Mouse (Mus musculus): Measurements from ENCODE around the gene L3mbtl4.
"Not testable (repeated sequence)": the region's sequence is repeated elsewhere in the genome, so short reads cannot be mapped to it uniquely, and the experiment has no call there.

Gene L3mbtl4

GRCm38 (mm10) chr17:68405993-68406392, 132.4 kb downstream of the L3mbtl4 start:
- no peak for DNase-seq

GRCm38 (mm10) chr17:68407121-68407520, 133.5 kb downstream of the L3mbtl4 start:
- DNase-seq, result not testable (repeated sequence)

GRCm38 (mm10) chr17:68422663-68423498, 149.3 kb downstream of the L3mbtl4 start:
- no peak for DNase-seq

DNA sequence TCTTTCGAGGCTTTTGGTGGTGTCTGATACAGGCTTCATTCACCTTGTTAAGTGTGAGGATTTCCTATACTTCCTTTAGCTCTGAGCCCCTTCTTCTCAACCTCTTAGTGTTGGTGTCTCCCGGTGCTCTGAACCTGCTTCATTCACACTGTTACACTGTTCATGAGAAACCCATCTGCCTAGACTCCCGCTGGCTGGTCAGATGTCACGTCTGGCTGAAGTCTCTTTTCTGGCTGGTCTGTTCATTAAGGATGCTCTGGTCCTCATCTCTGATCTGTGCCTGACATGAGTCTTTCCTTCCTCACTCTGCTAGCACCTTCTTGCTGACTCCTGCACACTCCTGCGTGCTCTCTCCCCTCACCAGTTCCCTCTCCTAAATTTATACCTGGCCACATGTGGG, 160.0 kb downstream of the L3mbtl4 start:
- no peak for DNase-seq

DNA sequence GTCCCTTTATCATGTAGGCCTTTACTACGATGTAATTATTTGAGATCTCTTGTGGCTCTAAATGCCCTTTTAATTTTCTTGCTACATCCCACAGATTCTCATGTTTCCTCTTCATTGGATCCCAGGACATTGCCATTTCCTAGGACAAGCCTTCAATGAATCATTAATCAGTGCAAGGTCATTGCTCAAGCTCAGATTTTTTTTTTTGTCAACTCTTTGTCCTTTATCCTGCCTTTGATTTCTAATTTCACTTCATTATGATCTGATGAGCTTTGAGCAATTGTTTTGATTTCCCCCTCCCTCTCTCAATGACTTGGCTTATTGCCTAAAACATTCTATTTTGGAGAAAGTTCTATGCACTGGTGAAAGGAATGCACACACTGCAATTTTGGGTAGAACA, 177.3 kb downstream of the L3mbtl4 start:
- no peak for DNase-seq

DNA sequence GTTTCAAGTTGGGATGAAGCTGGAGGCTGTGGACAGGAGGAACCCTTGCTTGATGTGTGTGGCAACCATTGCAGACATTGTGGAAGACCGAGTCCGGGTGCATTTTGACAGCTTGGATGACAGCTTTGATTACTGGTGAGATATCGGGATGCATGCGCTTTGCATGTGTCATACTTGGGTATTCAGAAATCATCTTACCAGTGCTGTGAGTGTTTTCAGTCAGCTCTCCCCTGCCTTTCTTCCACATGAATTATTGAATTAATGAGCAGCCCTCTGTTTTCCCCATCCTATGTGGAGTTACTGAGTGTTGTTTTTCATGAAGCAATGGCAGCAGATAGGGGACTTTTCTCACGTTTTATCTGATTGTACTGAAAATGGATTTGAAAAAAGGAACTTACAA, 187.9 kb downstream of the L3mbtl4 start:
- DNase-seq, result no peak

- no peak for DNase-seq
These were observed 193.7 kb downstream of the L3mbtl4 start for GRCm38 (mm10) chr17:68467311-68467710.

DNA sequence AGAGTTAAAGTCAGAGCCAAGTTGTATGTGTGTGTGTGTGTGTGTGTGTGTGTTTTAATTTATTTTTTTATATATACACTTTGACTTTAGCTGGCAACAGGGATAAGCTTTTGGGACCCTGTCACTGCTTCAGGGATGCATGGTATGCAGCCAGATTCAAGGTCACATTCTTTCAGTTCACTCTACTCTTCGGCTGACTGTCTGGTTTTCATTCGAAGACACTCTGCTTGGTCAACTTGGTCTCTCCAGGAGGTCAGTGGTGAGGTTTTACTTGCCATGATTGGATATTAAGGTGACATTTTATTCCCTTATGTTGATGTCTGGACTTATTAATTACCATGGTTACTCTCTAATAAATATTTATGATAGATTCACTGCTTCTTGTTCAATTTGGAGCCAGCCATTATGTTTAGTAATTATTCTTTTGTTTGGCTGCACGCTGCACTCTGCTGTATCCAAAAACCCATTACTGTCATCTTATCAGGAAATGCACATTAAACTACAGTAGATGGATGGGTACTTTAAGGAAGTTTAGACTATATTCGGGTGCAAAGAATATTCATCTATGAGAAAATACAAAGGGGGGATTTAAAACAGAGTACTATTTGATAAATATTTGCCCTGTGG, 216.6 kb downstream of the L3mbtl4 start:
- DNase-seq, result no peak

DNA sequence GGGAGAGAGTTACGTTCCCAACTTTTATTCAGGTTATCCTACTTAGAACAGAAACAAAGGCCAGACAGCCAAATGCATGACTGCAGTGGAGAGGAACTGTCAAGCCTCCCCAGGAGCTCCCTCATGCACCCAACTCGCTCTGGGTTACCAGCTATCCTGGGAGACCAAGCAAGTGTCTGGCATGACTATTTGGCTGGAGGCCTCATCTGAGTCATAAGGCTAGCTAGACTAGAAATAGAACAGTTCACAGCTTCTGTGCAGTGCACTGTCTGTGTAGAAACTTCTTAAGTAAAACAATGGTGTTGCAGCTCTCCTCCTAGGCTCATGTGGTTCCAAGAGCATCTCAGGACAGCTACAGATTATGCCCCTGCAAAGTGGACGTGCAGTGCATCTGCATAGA, 218.6 kb downstream of the L3mbtl4 start:
- DNase-seq, result no peak

GRCm38 (mm10) chr17:68502998-68503397, 229.4 kb downstream of the L3mbtl4 start:
- DNase-seq, result not testable (repeated sequence)

DNA sequence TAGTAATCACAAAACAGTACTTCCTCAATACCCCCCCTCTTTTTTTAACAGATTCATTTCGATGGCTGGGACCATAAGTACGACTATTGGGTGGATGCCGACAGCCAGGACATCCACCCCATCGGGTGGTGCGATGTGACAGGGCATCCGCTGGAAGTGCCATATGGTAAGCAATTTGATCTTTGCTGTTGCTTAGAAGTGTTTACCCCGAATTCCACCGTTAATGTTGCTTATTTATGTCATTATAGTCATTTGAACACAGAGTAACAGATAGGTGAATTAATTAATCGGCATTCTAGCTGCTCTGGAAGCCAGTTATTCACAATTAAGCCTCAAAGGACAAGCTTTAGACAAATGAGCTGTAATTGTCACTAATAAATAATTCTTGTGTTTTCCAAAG, 286.1 kb downstream of the L3mbtl4 start:
- DNase-seq, result no peak

DNA sequence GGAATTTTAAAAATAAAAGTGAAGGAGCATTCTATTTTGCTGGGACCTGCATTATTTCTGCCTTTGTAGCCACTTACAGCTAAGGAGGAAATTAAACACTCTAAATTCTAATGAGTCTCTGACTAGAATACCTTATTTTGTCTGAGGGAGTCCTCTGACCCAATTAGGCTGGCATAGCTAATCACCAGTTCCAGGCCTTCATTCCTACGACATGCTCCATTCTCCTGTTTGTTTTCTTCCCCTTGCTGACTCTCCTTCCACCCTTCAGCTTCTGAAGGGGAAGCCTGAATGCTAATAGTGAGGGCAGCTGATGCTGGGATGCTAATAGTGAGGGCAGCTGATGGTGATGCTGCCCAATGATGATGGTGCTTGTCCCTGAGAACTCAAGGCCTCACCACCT, 286.7 kb downstream of the L3mbtl4 start:
- no peak for DNase-seq

- DNase-seq, result no peak
These were observed 298.2 kb downstream of the L3mbtl4 start for GRCm38 (mm10) chr17:68571806-68572205.

- DNase-seq, result no peak
These were observed 311.6 kb downstream of the L3mbtl4 start for GRCm38 (mm10) chr17:68585195-68585594.

- no peak for DNase-seq
These were observed 318.0 kb downstream of the L3mbtl4 start for GRCm38 (mm10) chr17:68591619-68592018.

DNA sequence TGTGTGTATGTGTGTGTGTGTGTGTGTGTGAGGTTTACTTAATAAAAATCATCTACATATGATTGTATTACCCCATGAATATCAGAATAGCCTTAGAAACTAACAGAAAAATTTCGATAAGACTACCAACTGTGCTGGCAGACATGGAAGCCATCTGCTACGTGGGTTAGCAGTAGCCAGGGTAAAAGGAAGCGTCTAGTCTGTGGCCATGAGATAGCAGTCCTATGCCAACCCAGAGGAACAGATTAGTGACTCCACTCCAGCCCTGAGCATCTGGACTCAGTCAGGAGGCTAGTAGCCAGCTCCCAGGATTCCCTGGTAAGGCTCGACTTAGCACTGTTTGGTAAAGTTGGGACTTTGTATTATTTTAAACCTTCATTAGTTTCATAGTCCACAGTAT, 329.1 kb downstream of the L3mbtl4 start:
- DNase-seq, result no peak

DNA sequence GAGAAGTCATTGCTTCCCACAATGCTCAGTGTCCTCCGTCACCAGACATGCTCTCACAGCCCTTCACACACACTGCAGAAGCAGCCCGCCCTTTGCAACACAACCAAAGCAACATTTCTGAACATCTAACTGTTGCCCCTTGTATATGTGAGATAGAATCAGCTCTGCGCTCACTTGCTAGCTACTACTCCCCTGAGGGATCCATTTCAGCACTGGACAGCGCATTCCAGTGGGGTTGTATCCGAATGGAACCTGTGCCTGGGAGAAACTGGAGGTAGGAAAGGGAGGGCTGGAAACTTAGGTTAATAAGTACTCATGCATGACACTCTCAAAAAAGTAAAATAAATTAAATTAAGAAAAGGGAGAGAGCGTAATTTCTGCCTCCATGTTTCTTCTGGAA, 334.1 kb downstream of the L3mbtl4 start:
- no peak for DNase-seq

GRCm38 (mm10) chr17:68611247-68611646, 337.6 kb downstream of the L3mbtl4 start:
- no peak for DNase-seq

DNA sequence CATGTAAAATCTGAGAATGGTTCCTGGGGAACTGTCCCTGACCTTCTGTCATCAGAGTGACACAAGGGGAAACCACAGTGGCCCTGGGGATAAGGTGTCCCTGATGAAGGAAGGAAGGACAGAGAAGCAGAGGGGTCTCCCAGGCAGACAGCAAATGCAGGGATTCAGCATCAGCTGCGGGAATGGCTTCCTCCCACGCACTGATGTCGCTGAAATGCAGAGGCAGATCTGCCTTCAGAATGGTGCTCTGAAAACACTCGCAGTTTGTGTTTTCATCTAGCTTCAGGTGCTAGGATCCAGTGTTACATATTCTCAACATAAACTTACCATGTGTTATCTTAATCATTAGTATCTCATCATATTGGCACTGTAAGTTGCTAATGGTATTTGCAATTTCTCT, 351.7 kb downstream of the L3mbtl4 start:
- DNase-seq, result no peak

- no peak for DNase-seq
These were observed 356.2 kb downstream of the L3mbtl4 start for GRCm38 (mm10) chr17:68629631-68630426.

DNA sequence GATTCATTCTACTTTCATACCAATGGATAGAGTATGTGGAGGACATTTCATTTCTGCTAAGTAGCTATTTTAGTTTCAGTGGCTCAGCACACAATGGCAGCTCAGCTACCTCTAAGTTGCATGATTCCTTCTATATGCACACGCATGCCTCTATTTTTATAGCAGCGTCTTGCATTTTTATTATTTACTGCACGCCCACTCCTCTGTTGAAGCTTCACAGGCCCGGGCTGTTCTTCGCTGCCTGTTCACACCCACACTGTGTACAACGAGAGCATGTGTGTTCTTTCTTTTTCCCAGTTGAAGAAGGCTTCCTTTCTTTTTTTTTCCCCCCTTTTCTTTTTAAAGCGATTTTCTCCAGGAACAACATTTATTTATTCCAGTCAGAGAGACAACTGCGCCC, 357.8 kb downstream of the L3mbtl4 start:
- no peak for DNase-seq

GRCm38 (mm10) chr17:68640187-68640586, 366.6 kb downstream of the L3mbtl4 start:
- DNase-seq, result no peak

DNA sequence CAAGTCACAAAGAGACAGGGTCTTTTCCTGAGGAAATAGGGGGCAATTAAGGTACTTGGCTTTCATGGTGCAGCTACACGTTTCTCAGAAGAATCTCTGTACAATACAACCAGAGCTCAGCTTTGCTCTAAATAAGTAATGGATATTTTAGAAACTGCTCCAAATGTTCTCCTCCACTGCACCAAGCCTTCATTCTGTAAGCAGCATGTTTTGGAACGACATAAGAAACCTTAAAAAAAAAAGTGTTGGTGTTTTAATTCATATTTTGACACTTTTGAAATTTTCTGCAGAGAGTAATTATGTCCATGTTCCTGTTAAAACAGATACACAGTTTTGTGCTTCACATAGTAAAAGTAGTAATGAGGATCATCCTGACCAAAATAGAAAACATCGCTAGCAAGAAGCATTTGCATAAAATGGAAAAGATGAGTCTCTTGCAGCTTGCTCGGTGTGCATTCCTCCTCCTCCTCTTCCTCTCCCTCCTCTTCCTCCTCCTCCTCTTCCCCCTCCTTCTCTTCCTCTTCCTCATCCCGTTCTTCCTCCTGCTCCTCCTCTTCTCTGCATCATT, 369.0 kb downstream of the L3mbtl4 start:
- no peak for DNase-seq

Measured in right cerebral cortex, postnatal 4 days (tissue).